Mouse (Mus musculus): Measurements from ENCODE around the gene Slc22a14.
A peak's percentile ranks its signal among the peaks of the same experiment; 100 is the strongest.
"Not testable (repeated sequence)": the region's sequence is repeated elsewhere in the genome, so short reads cannot be mapped to it uniquely, and the experiment has no call there.

Slc22a14 gene

GRCm38 (mm10) chr9:119365284-119365683 is at the start of gene Slc22a14:
TSS of gene Slc22a14 (minus strand) at chr9:119365553.
- DNase-seq, result peak; percentile 92

DNA sequence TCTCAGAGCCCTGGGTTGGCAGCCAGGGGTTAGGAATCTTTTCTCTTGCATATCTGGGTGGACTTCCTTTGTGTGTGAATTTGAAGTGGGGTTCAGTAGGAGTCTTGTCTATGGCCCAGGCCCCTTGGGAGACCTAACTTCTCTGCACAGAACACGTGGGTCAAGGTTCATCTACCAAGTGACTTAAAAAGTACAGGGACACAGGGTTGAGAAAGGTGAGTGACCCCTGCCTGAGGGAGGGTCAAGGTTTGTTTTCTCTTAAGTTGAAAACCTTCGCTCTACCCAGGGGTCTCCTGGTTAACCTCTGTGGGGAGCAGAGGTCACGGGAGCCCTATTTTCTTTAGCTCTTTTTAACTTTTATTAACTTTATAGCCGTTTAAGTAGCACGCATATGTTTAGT is 44.5 kb upstream of the Slc22a14 start:
- peak; percentile 88 for DNase-seq

- peak; percentile 92 for DNase-seq
Measured at GRCm38 (mm10) chr9:119408898-119409664, 43.7 kb upstream of the Slc22a14 start.

GRCm38 (mm10) chr9:119407884-119408283 is 42.5 kb upstream of the Slc22a14 start:
- DNase-seq, result peak; percentile 91

GRCm38 (mm10) chr9:119404090-119404489 is 38.7 kb upstream of the Slc22a14 start:
- no peak for DNase-seq

- peak; percentile 96 for DNase-seq
Measured at GRCm38 (mm10) chr9:119403236-119403641, 37.9 kb upstream of the Slc22a14 start.

DNA sequence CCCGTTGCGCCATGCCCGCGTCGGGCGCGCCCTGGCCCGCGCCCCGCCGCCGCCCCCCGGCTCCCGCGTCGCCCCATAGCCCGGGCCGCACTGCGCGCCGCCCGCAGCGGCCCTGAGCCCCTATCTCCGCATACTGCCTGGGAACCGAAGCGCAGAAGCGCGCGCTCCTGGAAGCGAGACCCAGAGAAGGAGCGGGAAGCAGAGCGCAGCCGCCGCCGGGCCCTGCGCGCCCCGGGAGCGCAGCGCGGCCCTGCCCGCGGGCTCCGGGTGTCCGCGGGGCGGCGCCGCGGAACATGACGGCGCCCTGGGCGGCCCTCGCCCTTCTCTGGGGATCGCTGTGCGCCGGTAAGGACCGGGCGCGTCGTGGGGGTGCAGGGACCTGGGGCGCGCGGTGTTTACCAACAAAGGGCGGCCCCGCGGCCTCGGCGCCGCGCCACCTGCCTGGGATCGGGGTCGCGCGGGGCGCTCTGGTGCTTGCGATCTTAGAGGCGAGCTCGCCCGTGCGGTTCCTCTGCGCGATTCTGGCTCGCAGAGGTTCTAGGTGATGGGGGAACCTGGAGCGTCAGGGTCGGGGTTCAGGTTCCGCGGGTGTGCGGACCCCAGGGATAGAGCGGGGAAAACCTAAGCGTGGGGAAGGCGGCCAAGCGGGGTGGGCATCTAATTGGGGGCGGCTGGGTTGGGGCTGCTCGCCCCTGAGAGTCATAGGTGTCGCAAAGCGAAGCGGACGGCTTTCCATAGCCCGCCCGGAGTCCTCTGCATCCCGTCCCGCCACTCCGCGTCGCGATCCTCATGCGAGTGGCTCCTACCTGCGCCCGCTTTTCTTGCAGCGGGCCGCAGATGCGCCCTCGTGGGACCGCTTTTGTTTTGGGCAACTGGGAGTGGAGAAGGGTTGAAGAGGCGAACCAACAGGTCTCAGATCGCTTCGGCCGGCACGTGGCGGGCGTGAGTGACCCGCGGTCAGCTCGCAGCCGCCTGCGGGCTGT is 37.2 kb upstream of the Slc22a14 start:
- DNase-seq, result peak; percentile 97

GRCm38 (mm10) chr9:119401801-119402214 is 36.5 kb upstream of the Slc22a14 start, which contains the start of gene Acvr2b:
TSS of gene Acvr2b (plus strand) at chr9:119402118.
- DNase-seq, result peak; percentile 99

- DNase-seq, result no peak
Measured at GRCm38 (mm10) chr9:119401351-119401750, 36.0 kb upstream of the Slc22a14 start.

GRCm38 (mm10) chr9:119394808-119395207 is 29.5 kb upstream of the Slc22a14 start:
- no peak for DNase-seq

- no peak for DNase-seq
Measured at GRCm38 (mm10) chr9:119390214-119390613, 24.9 kb upstream of the Slc22a14 start.

DNA sequence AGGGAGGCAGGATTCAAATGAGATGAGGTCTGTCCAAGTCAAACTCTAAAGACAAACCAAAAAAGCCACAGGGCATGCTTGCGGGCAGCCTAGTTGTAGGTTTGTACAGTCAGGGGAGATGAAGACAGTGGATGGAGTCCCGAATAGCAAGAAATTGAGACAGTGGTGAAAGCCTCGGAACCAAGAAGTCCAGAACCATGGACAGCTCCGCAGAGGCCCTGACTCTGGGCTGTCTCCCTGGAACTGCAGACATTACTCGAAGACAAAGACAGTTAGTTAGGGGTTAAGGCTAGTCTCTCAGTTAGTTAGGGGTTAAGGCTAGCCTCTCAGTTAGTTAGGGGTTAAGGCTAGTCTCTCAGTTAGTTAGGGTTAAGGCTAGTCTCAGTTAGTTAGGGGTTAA is 23.6 kb upstream of the Slc22a14 start:
- DNase-seq, result no peak

- DNase-seq, result no peak
Measured at GRCm38 (mm10) chr9:119382603-119383002, 17.2 kb upstream of the Slc22a14 start.

DNA sequence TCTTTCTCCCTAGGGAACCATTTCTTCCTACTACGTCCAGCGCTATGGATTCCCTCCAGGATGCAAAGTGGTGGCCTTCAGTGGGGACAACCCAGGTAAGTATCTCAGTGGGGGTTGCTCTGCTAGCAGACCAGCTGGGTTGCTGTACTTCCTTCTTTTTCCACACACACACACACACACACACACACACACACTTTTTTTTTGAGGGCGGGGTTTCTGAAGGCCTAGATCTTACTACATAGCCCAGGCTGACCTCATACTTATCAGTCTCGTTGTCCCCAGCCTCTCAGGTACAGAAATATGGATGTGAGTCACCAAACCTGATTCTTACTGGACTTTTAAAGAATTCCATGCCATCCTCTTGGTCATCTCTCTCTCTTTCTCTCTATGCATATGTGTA is 12.9 kb upstream of the Slc22a14 start:
- DNase-seq, result no peak

GRCm38 (mm10) chr9:119375556-119375955 is 10.2 kb upstream of the Slc22a14 start:
- DNase-seq, result no peak

DNA sequence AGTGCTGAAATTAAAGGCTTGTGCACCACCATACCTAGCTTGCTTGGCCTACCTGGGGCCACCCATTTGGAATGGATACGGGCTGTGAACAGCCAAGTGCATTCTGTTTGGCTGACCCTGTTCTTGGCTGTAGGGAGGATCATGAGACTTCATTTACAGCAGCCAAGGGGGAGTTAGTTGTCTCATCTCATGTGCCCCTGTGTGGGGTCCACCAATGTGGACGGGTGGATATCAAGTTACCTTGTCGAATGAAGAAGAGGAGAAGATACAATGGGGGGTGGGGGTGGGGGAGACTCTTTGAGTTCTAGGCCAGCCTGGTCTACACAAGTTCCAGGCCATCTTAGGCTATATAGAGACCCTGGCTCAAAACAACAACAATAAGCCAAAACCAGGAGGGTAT is 9.7 kb upstream of the Slc22a14 start:
- peak; percentile 71 for DNase-seq

- no peak for DNase-seq
Measured at GRCm38 (mm10) chr9:119371251-119371650, 5.9 kb upstream of the Slc22a14 start.

DNA sequence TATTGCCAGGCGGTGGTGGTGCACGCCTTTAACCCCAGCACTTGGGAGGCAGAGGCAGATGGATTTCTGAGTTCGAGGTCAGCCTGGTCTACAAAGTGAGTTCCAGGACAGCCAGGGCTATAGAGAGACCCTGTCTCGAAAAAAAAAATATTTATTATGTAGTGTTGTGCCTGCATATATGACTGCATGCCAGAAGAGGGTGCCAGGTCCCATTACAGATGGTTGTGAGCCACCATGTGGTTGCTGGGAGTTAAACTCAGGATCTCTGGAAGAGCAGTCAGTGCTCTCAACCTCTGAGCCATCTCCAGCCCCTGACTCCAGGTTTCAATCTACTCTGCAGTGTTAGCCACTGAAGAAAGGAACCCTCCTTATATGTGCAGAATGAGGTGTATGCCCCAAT is 5.4 kb upstream of the Slc22a14 start:
- DNase-seq, result not testable (repeated sequence)

- DNase-seq, result no peak
Measured at GRCm38 (mm10) chr9:119368367-119368766, 3.0 kb upstream of the Slc22a14 start.

DNA sequence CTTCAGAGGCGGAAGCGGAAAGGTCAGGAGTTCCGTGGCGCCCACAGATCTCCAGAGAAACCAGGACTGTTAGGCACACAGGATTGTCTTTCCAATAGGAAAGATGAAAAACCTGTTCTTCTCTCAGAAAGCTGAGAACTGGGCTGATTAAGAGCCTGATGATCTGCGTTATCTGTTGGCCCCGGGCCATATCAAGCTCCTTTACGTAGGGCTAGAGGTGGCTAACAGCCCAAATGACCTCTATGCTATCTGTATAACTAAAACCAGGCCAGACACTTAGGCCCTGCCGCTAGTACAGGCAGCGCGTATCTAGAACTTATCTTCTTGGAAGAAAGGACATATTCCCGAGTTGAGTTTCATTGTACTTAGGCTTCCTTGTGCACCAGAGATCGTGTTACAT is 2.1 kb downstream of the Slc22a14 start:
- DNase-seq, result no peak

DNA sequence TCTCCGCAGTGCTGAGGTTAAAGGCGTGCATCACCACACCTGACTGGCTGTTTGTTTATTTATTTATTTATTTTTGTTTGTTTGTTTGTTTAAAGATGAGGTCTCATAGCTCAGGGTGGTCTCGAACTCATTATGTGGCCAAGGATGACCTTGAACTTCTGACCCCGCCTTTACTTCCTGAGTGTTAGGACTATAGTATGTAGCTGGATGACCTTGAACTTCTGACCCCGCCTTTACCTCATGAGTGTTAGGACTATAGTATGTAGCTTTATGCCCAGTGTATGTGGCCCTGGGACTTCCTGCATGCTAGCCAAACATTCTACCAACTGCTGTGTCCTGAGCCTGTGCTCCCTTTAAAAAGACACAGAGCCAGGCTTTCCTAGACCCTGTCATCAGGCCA is 3.9 kb downstream of the Slc22a14 start:
- DNase-seq, result no peak

GRCm38 (mm10) chr9:119358058-119358429 is 7.3 kb downstream of the Slc22a14 start:
- DNase-seq, result no peak

DNA sequence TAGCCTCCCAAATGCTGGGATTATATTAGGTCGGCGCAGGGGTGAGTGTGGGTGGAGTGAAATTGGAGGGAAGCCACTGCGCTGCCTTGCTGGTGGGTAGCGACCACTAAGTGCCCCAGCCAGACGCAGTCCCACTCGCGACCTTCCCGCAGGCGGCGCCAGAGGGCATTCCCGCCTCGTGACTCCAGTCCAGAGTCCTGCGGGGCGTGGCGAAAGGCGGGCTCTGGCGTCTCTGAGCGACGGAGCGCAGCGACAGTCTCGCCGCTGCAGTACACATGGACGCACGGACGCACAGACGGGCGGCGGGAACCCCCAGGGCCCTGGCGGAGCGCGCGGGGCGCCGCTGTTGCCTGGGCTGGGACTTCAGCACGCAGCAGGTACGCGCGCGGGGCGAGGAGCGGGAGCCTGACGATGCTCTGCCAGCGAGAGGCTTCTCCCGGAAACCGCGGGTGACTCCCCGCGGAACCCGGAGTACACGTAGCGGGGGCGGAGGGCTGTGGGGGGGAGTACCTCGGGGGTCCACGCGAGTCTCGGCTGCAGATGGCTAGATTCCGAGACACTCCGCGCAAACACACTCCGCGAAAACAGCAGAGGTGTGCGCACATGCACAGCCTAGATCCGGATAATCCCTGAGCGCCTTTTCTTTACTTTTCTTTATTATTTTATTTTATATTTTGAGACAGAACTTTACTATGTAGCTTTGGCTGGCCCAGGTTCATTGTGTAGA is 7.9 kb downstream of the Slc22a14 start, which contains the start of gene Xylb:
Xylb (plus strand) TSS at position 51 of the 727 bp plus-strand sequence.
- DNase-seq, result peak; percentile 99
